ENCODE assay signal across 1 mouse cellular context in the genomic region with DNA sequence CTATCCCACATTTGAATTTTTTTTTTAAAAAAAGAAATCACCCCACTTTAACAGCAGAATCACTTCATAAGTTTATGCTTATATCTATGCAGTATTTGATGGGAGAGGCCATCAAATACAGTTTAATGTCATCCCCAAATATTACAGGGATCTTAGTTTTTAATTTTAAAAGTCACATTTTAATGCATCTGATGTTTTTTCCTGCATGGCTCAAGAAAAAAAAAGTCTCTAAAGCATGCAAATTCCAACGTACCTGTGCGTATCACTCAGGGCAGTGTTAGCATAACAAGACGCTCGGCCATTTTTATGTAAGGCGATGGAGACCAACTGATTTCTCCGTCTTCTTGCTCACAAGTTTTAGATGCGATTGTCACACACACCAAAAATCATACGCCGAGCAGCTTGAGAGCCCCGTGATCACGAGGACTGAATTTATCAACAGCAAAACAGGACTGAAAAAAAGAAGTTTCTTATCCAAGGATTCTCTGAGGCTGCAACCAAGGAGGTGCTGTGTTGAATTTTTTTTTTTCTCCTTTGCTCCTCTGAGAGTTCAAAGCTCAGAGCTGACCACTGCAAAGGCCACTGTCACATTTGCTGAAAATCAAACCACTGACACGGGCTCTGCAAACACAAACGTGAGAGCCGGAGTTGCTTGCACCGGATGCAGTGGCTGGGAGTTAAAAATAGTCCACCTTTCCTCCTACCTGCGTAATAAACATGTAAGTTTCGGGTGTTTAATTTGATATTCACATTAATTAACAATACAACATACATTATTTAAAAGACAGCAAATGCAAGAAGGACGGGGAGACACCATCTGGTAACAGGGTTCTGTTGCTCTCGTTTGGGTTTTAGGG.
A peak's percentile ranks its signal among the peaks of the same experiment; 100 is the strongest.
TF ChIP-seq lines count a peak whose summit lies in the region.

No protein-coding gene starts in this region.

TF ChIP-seq in CH12.LX, 34 proteins besides CTCF, POLR2A, EP300 and RAD21 (continued from another document):
- TF ChIP-seq MAZ (IDR thresholded peaks at IDR 0.05; ENCODE audit: low read depth, low read length) (no peak), ZC3H11A (IDR thresholded peaks at IDR 0.05; ENCODE audit: low read depth, low read length) (no peak), JUND (conservative IDR thresholded peaks at IDR 0.05; ENCODE audit: low read depth, low read length) (no peak), MXI1 (IDR thresholded peaks at IDR 0.05; ENCODE audit: low read depth, low read length) (peak; percentile 24), POLR2AphosphoS2 (IDR thresholded peaks at IDR 0.05; ENCODE audit: low read depth, low read length) (peak; percentile 63; the same call in 1 of the 2 replicates), USF2 (conservative IDR thresholded peaks at IDR 0.05; ENCODE audit: low read depth, low read length) (no peak), TBP (conservative IDR thresholded peaks at IDR 0.05; ENCODE audit: low read depth, low read length) (no peak), MAFK (IDR thresholded peaks at IDR 0.05; ENCODE audit: insufficient replicate concordance, low read length) (no peak), CHD2 (IDR thresholded peaks at IDR 0.05; ENCODE audit: low read length) (no peak), SIN3A (IDR thresholded peaks at IDR 0.05; ENCODE audit: low read length) (peak; percentile 51; the same call in 1 of the 2 replicates), UBTF (IDR thresholded peaks at IDR 0.05; ENCODE audit: low read depth, low read length) (no peak), ZMIZ1 (IDR thresholded peaks at IDR 0.05; ENCODE audit: low read depth, low read length) (no peak), HCFC1 (IDR thresholded peaks at IDR 0.05; ENCODE audit: low read depth, low read length) (no peak), NRF1 (IDR thresholded peaks at IDR 0.05; ENCODE audit: low read depth, low read length) (peak; percentile 16; the same call in 1 of the 2 replicates), ELF1 (IDR thresholded peaks at IDR 0.05; ENCODE audit: low read depth, low read length) (no peak), IRF4 (IDR thresholded peaks at IDR 0.05; ENCODE audit: low read depth, low read length) (0 out of 2 replicates have a peak, but pooled peaks have one; percentile 17), JUN (IDR thresholded peaks at IDR 0.05; ENCODE audit: insufficient read depth, low read depth, low read length) (no peak), GABPA (IDR thresholded peaks at IDR 0.05; ENCODE audit: insufficient replicate concordance, low read depth, low read length) (no peak), ETS1 (conservative IDR thresholded peaks at IDR 0.05; ENCODE audit: low read depth, low read length) (no peak), NELFE (IDR thresholded peaks at IDR 0.05; ENCODE audit: low read depth, low read length) (no peak), ZKSCAN1 (IDR thresholded peaks at IDR 0.05; ENCODE audit: borderline replicate concordance, low read depth, low read length) (no peak)
